Mouse (Mus musculus): ENCODE measurements around the gene Gm498. TPM values are rescaled to one million over a fixed set of nuclear protein-coding genes. Genes with fewer than 3 reads are reported as not detected.

Gm498 gene
- polyA plus RNA-seq, 1 experiment from 2014 or later = not detected

DNA sequence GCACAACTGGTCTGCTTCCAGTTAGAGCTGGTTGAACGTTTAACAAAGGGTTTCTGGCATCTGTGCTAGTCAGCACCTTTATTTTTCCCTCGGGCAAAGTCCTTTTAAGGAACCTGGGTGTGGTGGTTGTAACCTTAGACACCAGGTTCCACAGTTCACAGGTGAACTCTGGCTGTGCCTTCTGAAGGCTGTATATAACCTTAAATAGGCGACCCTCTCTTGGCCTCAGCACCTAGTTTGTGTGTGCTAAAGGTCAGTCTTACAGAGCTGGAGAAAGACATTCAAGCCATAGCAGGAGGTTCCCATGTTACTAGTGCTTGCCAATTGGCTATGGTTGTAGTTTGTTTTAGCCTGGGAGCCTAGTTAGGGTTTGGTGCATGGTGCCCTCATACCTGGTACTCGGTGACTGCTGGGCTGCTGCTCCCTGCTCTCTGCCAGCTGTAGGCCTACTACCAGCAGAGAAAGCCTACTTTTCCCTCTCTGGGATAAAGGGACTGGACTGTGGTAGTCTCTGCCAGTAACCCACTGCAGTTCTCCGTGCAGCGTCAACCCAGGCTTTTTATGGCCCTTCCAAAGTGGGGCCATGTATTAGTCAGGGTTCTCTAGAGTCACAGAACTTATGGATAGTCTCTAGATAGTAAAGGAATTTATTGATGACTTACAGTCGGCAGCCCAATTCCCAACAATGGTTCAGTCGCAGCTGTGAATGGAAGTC lies 17.7 kb upstream of the Gm498 start:
- no peaks in the 10 kb centered on the region for H3K27me3 ChIP-seq (replicated peaks; ENCODE audit: control insufficient read depth, insufficient read depth, low read length)
- 94% methylated on average over 6 of the region's 8 CpGs for WGBS
- H3K4me2 ChIP-seq (ENCODE audit: low read length) = no peak overlapping the region
- no peak overlapping the region for H3K27ac ChIP-seq (ENCODE audit: low read depth, low read length)
- H3K9ac ChIP-seq (ENCODE audit: low read depth, low read length) = no peak overlapping the region
- no peak overlapping the region for H3K4me3 ChIP-seq (ENCODE audit: low read length)
- ATAC-seq = no peak
- no peaks in the 10 kb centered on the region for H3K9me3 ChIP-seq (ENCODE audit: control insufficient read depth, low read length)
- no peaks in the 10 kb centered on the region for H3K4me1 ChIP-seq (ENCODE audit: control insufficient read depth, insufficient read depth, low read depth, low read length)
- H3K36me3 ChIP-seq (ENCODE audit: control insufficient read depth, insufficient read depth, low read length) = peaks cover 44% of the 10 kb centered on the region

DNA sequence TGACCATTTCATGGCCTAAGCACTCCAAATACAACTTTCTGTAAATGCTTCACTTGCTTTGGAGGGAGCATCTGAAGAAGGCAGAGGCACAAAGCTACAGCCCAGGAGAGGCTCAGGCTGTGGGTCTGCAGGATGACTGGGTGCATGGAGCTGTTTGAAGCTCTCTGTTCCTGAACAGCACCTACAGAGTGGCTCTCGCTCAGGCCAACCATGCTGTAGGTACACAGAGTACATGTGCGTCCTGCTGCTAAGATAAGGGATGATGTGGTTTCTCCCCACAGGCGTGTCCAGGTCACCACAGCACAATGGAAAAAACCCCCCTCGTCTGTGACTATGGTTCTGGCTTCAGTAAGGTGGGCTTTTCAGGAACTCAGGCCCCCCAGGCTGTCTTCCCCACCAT lies 2.2 kb downstream of the Gm498 start:
- no peaks in the 10 kb centered on the region for H3K36me3 ChIP-seq (ENCODE audit: control insufficient read depth, insufficient read depth, low read length)
- ATAC-seq = no peak
- 84% methylated on average over 4 of the region's 4 CpGs for WGBS
- H3K27me3 ChIP-seq (replicated peaks; ENCODE audit: control insufficient read depth, insufficient read depth, low read length) = no peaks in the 10 kb centered on the region
- no peak overlapping the region for H3K27ac ChIP-seq (ENCODE audit: low read depth, low read length)
- H3K4me1 ChIP-seq (ENCODE audit: control insufficient read depth, insufficient read depth, low read depth, low read length) = no peaks in the 10 kb centered on the region
- H3K4me3 ChIP-seq (ENCODE audit: low read length) = no peak overlapping the region
- peaks cover 8% of the 10 kb centered on the region; the same call in 1 of the 2 replicates for H3K9me3 ChIP-seq (ENCODE audit: control insufficient read depth, low read length)
- no peak overlapping the region for H3K4me2 ChIP-seq (ENCODE audit: low read length)
- H3K9ac ChIP-seq (ENCODE audit: low read depth, low read length) = no peak overlapping the region

DNA sequence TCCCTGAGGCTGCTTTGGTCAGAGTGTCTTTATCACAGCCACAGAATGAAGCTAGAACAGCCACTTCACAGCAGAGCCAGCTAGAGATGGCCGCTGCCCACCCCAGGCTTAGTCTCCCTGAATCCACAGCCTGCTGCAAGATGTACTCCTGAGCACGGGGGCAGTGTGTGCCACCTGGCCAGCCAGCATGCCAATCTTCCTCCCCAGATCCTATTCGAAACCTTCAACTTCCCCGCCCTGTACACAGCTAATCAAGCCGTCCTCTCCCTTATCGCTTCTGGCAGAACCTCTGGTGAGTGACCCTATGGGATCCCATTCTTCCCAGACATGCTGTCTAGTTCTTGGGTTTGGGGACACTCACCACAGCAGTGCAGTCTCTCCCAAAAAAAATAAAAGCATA lies 17.1 kb downstream of the Gm498 start:
- no peak overlapping the region for H3K4me2 ChIP-seq (ENCODE audit: low read length)

GRCm38 (mm10) chr7:143891146-143891545 lies 24.5 kb downstream of the Gm498 start:
- no peak overlapping the region for H3K27ac ChIP-seq (ENCODE audit: low read depth, low read length)
- no peak overlapping the region for H3K4me3 ChIP-seq (ENCODE audit: low read length)
- H3K27me3 ChIP-seq (replicated peaks; ENCODE audit: control insufficient read depth, insufficient read depth, low read length) = no peaks in the 10 kb centered on the region
- no peak overlapping the region for H3K4me2 ChIP-seq (ENCODE audit: low read length)
- no peaks in the 10 kb centered on the region for H3K9me3 ChIP-seq (ENCODE audit: control insufficient read depth, low read length)
- no peaks in the 10 kb centered on the region for H3K4me1 ChIP-seq (ENCODE audit: control insufficient read depth, insufficient read depth, low read depth, low read length)
- WGBS = 81% methylated on average over 2 of the region's 2 CpGs
- no peaks in the 10 kb centered on the region for H3K36me3 ChIP-seq (ENCODE audit: control insufficient read depth, insufficient read depth, low read length)
- no peak overlapping the region for H3K9ac ChIP-seq (ENCODE audit: low read depth, low read length)
- no peak for ATAC-seq

More for the DNA sequence above, 17.1 kb downstream of the Gm498 start:
- H3K27me3 ChIP-seq (replicated peaks; ENCODE audit: control insufficient read depth, insufficient read depth, low read length) = no peaks in the 10 kb centered on the region
- ATAC-seq = no peak
- no peaks in the 10 kb centered on the region for H3K4me1 ChIP-seq (ENCODE audit: control insufficient read depth, insufficient read depth, low read depth, low read length)
- H3K27ac ChIP-seq (ENCODE audit: low read depth, low read length) = no peak overlapping the region
- H3K9me3 ChIP-seq (ENCODE audit: control insufficient read depth, low read length) = no peaks in the 10 kb centered on the region
- no peak overlapping the region for H3K4me3 ChIP-seq (ENCODE audit: low read length)
- WGBS = 81% methylated on average over 6 of the region's 6 CpGs
- H3K9ac ChIP-seq (ENCODE audit: low read depth, low read length) = no peak overlapping the region
- no peaks in the 10 kb centered on the region for H3K36me3 ChIP-seq (ENCODE audit: control insufficient read depth, insufficient read depth, low read length)

- H3K4me3 ChIP-seq (ENCODE audit: low read length) = no peak overlapping the region
- no peak overlapping the region for H3K4me2 ChIP-seq (ENCODE audit: low read length)
- 54% methylated on average over 2 of the region's 2 CpGs for WGBS
- no peak for ATAC-seq
- no peak overlapping the region for H3K9ac ChIP-seq (ENCODE audit: low read depth, low read length)
- no peaks in the 10 kb centered on the region for H3K27me3 ChIP-seq (replicated peaks; ENCODE audit: control insufficient read depth, insufficient read depth, low read length)
- H3K9me3 ChIP-seq (ENCODE audit: control insufficient read depth, low read length) = no peaks in the 10 kb centered on the region
- H3K4me1 ChIP-seq (ENCODE audit: control insufficient read depth, insufficient read depth, low read depth, low read length) = no peaks in the 10 kb centered on the region
- no peak overlapping the region for H3K27ac ChIP-seq (ENCODE audit: low read depth, low read length)
- no peaks in the 10 kb centered on the region for H3K36me3 ChIP-seq (ENCODE audit: control insufficient read depth, insufficient read depth, low read length)
Measured at GRCm38 (mm10) chr7:143892361-143892760, 25.7 kb downstream of the Gm498 start.

DNA sequence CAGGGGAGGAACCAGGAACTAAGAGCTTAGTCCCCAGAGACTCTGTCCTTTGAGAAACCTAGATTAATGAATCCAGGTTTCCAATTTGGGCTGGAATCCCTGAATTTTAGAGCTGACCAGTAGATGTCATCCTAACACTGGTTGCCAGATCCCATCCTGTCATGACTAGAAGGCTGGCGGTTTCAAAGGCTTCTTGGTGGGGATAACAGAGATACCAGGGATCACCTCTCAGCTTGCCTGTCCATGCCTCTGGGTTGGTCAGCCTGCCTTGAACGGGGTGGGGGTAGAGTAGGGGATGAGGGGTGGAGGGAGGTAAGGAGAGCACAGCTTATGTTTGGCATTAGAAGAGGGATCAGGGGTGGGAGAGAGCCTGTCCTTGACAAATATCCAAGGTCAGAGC lies 34.0 kb downstream of the Gm498 start:
- WGBS = 22% methylated on average over 2 of the region's 2 CpGs
- Histone ChIP-seq H3K4me2 (ENCODE audit: low read length) (no peak overlapping the region), H3K9me3 (ENCODE audit: control insufficient read depth, low read length) (no peaks in the 10 kb centered on the region), H3K27me3 (replicated peaks; ENCODE audit: control insufficient read depth, insufficient read depth, low read length) (no peaks in the 10 kb centered on the region), H3K4me3 (ENCODE audit: low read length) (no peak overlapping the region), H3K4me1 (ENCODE audit: control insufficient read depth, insufficient read depth, low read depth, low read length) (no peaks in the 10 kb centered on the region; the same call in 1 of the 2 replicates), H3K9ac (ENCODE audit: low read depth, low read length) (peak overlapping the region; percentile 33; the same call in 1 of the 2 replicates), H3K27ac (ENCODE audit: low read depth, low read length) (no peak overlapping the region), H3K36me3 (ENCODE audit: control insufficient read depth, insufficient read depth, low read length) (no peaks in the 10 kb centered on the region)
- peak; percentile 79; the same call in 1 of the 2 replicates for ATAC-seq

- H3K4me2 ChIP-seq (ENCODE audit: low read length) = no peak overlapping the region
- no peaks in the 10 kb centered on the region; the same call in 1 of the 2 replicates for H3K4me1 ChIP-seq (ENCODE audit: control insufficient read depth, insufficient read depth, low read depth, low read length)
- H3K36me3 ChIP-seq (ENCODE audit: control insufficient read depth, insufficient read depth, low read length) = no peaks in the 10 kb centered on the region
- H3K9ac ChIP-seq (ENCODE audit: low read depth, low read length) = no peak overlapping the region
- ATAC-seq = no peak
- no peak overlapping the region for H3K27ac ChIP-seq (ENCODE audit: low read depth, low read length)
- no peaks in the 10 kb centered on the region for H3K27me3 ChIP-seq (replicated peaks; ENCODE audit: control insufficient read depth, insufficient read depth, low read length)
- no peaks in the 10 kb centered on the region for H3K9me3 ChIP-seq (ENCODE audit: control insufficient read depth, low read length)
- WGBS = 71% methylated on average over 1 of the region's 1 CpGs
- H3K4me3 ChIP-seq (ENCODE audit: low read length) = no peak overlapping the region
Measured at GRCm38 (mm10) chr7:143905176-143905575, 38.5 kb downstream of the Gm498 start.

GRCm38 (mm10) chr7:143905606-143906005 lies 39.0 kb downstream of the Gm498 start:
- 77% methylated on average over 3 of the region's 3 CpGs for WGBS
- no peaks in the 10 kb centered on the region for H3K27me3 ChIP-seq (replicated peaks; ENCODE audit: control insufficient read depth, insufficient read depth, low read length)
- H3K4me1 ChIP-seq (ENCODE audit: control insufficient read depth, insufficient read depth, low read depth, low read length) = no peaks in the 10 kb centered on the region; the same call in 1 of the 2 replicates
- H3K36me3 ChIP-seq (ENCODE audit: control insufficient read depth, insufficient read depth, low read length) = no peaks in the 10 kb centered on the region
- H3K9ac ChIP-seq (ENCODE audit: low read depth, low read length) = no peak overlapping the region
- H3K4me2 ChIP-seq (ENCODE audit: low read length) = no peak overlapping the region
- H3K4me3 ChIP-seq (ENCODE audit: low read length) = no peak overlapping the region
- H3K9me3 ChIP-seq (ENCODE audit: control insufficient read depth, low read length) = no peaks in the 10 kb centered on the region
- H3K27ac ChIP-seq (ENCODE audit: low read depth, low read length) = no peak overlapping the region
- no peak for ATAC-seq

GRCm38 (mm10) chr7:143913611-143914010 lies 47.0 kb downstream of the Gm498 start:
- no peak for ATAC-seq
- 89% methylated on average over 8 of the region's 8 CpGs for WGBS
- no peak overlapping the region for H3K9ac ChIP-seq (ENCODE audit: low read depth, low read length)
- H3K36me3 ChIP-seq (ENCODE audit: control insufficient read depth, insufficient read depth, low read length) = no peaks in the 10 kb centered on the region
- H3K4me3 ChIP-seq (ENCODE audit: low read length) = no peak overlapping the region
- H3K4me1 ChIP-seq (ENCODE audit: control insufficient read depth, insufficient read depth, low read depth, low read length) = no peaks in the 10 kb centered on the region
- H3K9me3 ChIP-seq (ENCODE audit: control insufficient read depth, low read length) = peaks cover 2% of the 10 kb centered on the region; the same call in 1 of the 2 replicates
- H3K27ac ChIP-seq (ENCODE audit: low read depth, low read length) = no peak overlapping the region
- no peaks in the 10 kb centered on the region for H3K27me3 ChIP-seq (replicated peaks; ENCODE audit: control insufficient read depth, insufficient read depth, low read length)
- H3K4me2 ChIP-seq (ENCODE audit: low read length) = no peak overlapping the region
